Mouse (Mus musculus) ES-Bruce4 (cell line): ENCODE measurements around the gene Sat2.

ENCODE experiments used
- CTCF ChIP-seq: IDR thresholded peaks from one replicate; pipeline ENCODE4 v1.8.1; 2011; ENCODE audit warnings: low read depth, low read length
- POLR2A ChIP-seq: IDR thresholded peaks from one replicate; pipeline ENCODE4 v1.8.1; 2011; ENCODE audit warnings: low read length; ENCODE audit not compliant: insufficient read depth

- TF ChIP-seq POLR2A (no peak), CTCF (no peak)
Measured at GRCm38 (mm10) chr11:69620394-69621081, 1.3 kb upstream of the Sat2 start.
